Mouse (Mus musculus) 3134 (cell line): ENCODE results near the gene Spata9.
"Not testable (repeated sequence)": the region's sequence is repeated elsewhere in the genome, so short reads cannot be mapped to it uniquely, and the experiment has no call there.

ENCODE experiments used
- DNase-seq: peaks from one replicate; pipeline ENCODE4 v3.0.0-alpha.2; 2011; ENCODE audit warnings: low spot score; ENCODE audit not compliant: insufficient read length; ENCODE audit errors: extremely low read depth

Spata9 gene

DNA sequence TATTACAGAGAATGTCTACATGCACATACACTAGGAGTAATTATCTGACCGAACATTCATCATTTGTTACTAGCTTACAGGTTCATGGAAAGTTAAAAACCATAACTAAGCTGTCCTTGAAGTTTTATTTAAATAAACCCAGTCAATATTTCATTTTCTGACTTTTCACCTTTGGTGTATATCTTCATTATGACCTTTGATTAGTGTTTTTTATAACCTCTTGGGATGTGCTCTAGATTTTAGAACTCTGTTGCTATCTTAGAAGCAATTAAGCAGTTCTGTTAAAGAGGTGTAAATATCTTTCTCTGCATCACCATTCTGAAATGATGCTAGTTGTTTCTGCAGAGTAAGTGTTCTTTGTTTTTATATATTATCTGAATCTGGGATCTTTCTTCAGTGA, at the start of gene Spata9:
Gene Spata9, plus strand, starts transcription at position 301 of the 400 bp plus-strand sequence.
- DNase-seq, result no peak

DNA sequence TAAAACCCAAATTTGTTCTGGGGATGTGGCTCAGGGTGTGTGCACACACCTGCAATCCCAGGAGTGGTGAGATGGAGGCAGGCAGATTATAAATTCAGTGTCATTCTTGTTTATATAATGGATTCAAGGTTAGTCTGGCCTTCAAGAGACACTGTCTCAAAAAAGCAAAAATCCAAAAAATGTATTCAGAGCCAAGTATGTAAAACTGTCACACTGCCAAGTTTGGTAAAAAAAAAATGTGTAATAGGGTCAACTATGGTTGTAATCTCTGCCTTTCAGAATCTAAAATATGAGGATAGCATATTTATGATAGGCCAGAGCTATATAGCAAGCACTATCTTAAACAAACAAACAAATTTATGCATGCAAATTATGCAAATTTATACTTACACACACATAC, 39.0 kb upstream of the Spata9 start:
- no peak for DNase-seq

- DNase-seq, result not testable (repeated sequence)
Observed at GRCm38 (mm10) chr13:75929071-75929470, 37.9 kb upstream of the Spata9 start.

DNA sequence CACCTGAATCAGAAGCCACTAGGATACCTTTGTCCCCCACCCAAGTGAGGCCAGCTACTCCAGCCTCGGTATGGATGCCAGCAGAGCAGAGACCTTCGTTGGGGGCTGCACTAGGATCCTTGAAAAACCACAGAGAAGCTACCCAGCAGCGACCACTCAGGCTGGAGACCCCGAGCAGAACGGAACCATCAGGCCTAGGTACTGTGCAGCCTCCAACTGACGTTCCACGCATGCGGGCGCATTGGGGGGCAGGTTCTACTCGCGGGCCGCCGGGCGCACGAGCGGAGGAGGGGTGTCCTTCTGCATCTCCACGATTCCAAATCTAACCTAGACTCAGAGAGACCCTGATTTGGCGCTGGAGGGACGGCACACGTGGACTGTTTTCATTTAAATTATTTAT, 36.9 kb upstream of the Spata9 start:
- DNase-seq, result no peak

DNA sequence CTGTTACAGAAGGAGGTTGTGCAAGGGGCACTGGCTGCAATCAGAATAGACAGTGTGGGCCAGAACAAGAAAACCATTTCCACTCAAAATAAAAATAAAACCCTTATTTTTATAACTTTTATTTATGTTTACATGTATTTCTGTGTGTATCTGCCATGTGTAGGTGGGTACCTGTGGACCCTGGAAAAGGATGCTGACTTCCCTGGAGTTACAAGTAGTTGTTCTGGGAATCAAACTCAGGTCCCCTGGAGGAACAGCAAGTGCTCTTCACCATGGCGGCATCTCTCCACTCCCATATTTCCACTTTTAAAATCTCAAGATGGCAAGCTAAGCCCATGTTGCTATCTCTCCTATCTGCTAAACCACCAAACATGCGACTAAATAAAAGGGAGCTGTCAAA, 36.3 kb upstream of the Spata9 start:
- no peak for DNase-seq

DNA sequence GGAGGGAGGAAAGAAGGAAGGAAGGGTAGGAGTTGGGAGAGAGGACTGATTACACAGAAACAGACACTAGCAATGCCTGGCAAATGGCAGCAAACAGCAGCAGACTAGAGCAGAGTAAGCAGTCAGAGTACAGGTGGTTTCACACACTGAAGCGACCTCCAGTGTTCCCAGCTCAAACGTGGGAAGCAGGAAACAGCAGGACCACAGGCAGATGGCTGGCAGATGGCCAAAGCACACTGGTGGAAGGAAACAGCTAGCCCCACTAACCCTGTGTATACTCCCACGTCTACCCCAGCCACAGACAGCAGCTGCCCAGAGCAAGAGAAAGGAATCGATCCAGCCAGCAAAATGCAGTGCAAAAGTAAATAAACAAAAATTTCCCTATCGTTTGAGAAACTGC, 35.9 kb upstream of the Spata9 start:
- DNase-seq, result no peak

DNA sequence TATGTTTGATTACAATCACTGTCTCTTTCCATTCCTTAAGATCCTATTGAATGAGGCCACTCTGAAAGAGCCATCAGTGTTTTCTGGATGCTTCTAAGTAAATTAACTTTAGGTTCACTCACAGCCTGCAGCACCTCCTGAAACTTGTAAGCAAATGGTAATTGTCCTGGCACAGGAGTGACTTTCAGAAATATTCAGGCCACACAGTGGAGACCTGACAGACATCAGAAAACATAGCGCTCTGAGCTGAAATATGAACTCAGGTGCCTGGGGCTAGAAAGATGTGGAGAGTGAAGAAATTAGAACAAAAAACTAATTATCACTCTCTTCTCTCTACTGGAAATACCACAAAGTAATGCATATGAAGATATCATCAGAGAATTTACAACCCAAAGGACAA, 33.7 kb upstream of the Spata9 start:
- no peak for DNase-seq

DNA sequence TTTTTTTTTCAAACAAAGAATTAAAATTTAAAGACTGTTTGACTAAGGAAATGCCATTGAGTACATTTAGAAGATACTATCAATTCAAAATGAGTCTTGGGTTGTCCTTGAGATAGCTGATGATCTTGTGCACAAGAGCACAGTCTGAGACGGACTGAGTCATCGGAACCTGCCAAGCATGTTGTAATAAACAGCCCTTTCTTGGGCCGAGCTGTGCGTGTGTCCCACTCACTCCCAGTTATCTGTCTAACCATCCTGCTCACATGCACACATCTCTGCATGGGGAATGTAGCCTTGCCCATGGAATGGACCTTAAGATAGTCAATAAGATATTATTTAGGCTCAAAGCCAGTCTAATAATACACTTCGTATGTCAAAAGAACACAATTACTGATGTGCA, 28.1 kb upstream of the Spata9 start:
- DNase-seq, result no peak

- DNase-seq, result no peak
Observed at GRCm38 (mm10) chr13:75940791-75941517, 26.0 kb upstream of the Spata9 start.

- no peak for DNase-seq
Observed at GRCm38 (mm10) chr13:75941518-75942295, 25.2 kb upstream of the Spata9 start.

DNA sequence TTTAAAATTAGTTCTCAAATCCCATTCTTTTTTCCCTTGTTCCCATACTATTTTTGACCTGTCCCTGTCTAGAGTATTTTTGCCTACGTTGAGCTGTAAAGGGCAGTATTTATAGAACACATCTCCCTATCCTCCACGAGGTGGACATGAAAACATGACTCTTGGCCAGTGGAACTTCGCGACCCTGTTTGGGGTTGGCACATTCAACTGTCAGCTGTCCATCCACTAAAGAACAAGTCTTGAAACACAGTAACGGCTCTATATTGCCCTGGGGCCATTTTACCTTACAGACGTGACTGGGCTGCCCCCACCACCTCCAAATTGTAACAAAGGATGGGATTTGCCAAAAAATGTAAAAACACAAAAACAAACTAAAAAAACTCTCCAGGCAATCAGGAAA, 24.2 kb upstream of the Spata9 start:
- DNase-seq, result no peak

GRCm38 (mm10) chr13:75943189-75944043, 23.5 kb upstream of the Spata9 start, which contains the start of gene Rhobtb3:
Gene Rhobtb3 (minus strand): TSS chr13:75943925.
- DNase-seq, result peak; percentile 90

GRCm38 (mm10) chr13:75944044-75944820, 22.7 kb upstream of the Spata9 start:
- DNase-seq, result no peak

- DNase-seq, result no peak
Observed at GRCm38 (mm10) chr13:75950295-75950694, 16.7 kb upstream of the Spata9 start.

GRCm38 (mm10) chr13:75955357-75955992, 11.5 kb upstream of the Spata9 start:
- no peak for DNase-seq

DNA sequence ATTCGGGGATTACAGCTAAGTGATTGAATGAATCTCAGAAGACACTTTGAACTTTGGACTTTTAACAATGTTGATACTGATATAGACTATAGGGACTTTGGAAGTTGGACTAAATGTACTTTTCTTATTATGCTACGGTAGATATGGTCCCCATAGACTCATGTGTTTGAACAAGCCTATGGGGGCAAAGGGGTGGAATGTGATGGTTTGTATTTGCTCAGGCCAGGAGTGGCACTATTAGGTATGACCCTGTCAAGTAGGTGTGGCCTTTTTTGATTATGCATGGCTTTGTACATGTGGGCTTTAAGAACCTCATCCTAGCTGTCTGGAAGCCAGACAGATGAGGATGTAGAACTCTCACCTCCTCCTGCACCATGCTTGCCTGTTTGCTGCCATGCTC, 7.5 kb downstream of the Spata9 start:
- no peak for DNase-seq

- no peak for DNase-seq
Observed at GRCm38 (mm10) chr13:75975629-75976028, 8.7 kb downstream of the Spata9 start.

DNA sequence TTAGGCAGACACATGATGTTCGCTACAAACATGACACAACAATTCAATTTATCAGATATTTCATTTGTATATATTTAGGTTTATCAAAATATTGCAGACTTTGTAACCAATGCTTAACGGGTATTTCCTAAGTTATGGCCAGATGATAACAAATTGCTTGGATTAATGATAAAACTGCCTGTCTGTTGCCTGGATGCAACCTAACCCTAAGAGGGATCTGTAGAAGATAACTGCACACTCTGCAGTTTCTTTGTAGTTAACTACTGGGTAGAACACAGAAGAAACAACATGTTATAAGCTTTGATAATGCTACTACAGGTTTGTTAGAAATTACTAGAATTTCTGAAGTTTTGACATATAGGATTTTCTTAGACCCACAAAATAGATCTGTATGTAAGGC, 9.3 kb downstream of the Spata9 start:
- DNase-seq, result no peak

- DNase-seq, result no peak
Observed at GRCm38 (mm10) chr13:75976649-75977048, 9.7 kb downstream of the Spata9 start.

DNA sequence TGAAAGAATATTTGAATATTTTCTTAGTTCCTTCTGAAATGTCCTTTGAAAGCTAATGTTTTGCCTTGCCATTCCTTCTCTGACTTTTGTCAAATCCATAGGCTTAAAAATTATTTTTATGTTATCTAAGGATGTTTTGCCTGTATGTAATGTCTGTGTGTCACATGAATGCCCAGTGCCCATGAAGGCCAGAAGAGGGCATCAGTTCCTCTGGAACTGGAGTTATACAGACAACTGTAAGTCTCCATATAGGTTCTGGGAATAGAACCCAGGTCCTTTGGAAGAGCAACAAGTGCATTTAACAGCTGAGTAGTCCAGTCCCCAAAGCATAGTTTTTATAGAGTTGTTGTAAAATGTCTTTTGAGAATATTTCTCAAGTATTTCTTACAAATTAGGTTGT, 15.0 kb downstream of the Spata9 start:
- DNase-seq, result no peak
